Comparison of ENCODE assay signal across 26 mouse cellular contexts in the genomic region with DNA sequence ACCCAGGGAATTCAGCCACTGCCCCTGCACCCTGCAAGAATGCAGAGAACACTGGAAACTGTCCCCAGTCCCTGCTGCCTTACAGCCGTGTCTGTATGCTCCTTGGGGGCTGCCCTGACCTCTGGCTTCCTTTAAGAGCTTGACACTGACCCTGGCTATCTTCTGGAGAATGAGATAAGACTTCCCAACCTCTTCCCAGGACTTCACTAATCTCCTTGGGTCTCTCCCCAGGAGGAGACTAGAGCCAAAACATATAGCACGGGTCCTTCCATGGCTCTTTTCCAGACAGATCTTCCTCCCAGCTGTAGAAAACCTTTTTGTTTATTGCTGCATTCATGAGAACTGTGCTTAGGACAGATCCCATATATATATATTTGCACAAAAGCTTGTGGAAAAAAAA. TPM values are rescaled to one million over a fixed set of nuclear protein-coding genes. Genes with fewer than 3 reads are reported as not detected.
DNase-seq lines count a peak whose midpoint lies in the region; ATAC-seq lines count a peak whose summit lies in the region.
"Had no signal": no experiment of that assay in that cellular context is flagged by ENCODE, and none has a peak within 500 bp of the region (broad histone marks: within the 10 kb centered on the region; RNA-seq: fewer than 3 reads in every experiment).

No protein-coding gene starts in this region.

- H3K4me3 ChIP-seq in heart, embryonic 13.5 days = no peak overlapping the region
- no peak overlapping the region for H3K4me3 ChIP-seq in midbrain, embryonic 10.5 days
- H3K4me3 ChIP-seq in midbrain, embryonic 11.5 days (ENCODE audit: low read depth, low read length) = no peak overlapping the region
- no peak overlapping the region for H3K4me3 ChIP-seq in forebrain, embryonic 13.5 days
- H3K4me3 ChIP-seq: embryonic facial prominence, embryonic 15.5 days; hindbrain, embryonic 13.5 days; layer of hippocampus, adult 2 months; midbrain, embryonic 15.5 days; myocyte had no signal

- peaks cover 4% of the 10 kb centered on the region; the same call in 1 of the 2 replicates for H3K27me3 ChIP-seq in heart, embryonic 13.5 days (replicated peaks)
- peaks cover 17% of the 10 kb centered on the region; the same call in 1 of the 2 replicates for H3K27me3 ChIP-seq in midbrain, embryonic 10.5 days (ENCODE audit: low read depth, poor library complexity, severe bottlenecking)
- no peaks in the 10 kb centered on the region for H3K27me3 ChIP-seq in midbrain, embryonic 11.5 days (ENCODE audit: control insufficient read depth, insufficient read depth, low read length)
- no peaks in the 10 kb centered on the region for H3K27me3 ChIP-seq in forebrain, embryonic 13.5 days
- H3K27me3 ChIP-seq: embryonic facial prominence, embryonic 15.5 days; hindbrain, embryonic 13.5 days; midbrain, embryonic 15.5 days had no signal

- peak overlapping the region; percentile 81 for H3K27ac ChIP-seq in heart, embryonic 13.5 days (replicated peaks)
- H3K27ac ChIP-seq in midbrain, embryonic 10.5 days (replicated peaks) = peak overlapping the region; percentile 29; the same call in 1 of the 2 replicates
- no peak overlapping the region for H3K27ac ChIP-seq in midbrain, embryonic 11.5 days (ENCODE audit: low read depth, low read length)
- no peak overlapping the region for H3K27ac ChIP-seq in forebrain, embryonic 13.5 days
- H3K27ac ChIP-seq: embryonic facial prominence, embryonic 15.5 days; hindbrain, embryonic 13.5 days; layer of hippocampus, adult 2 months; midbrain, embryonic 15.5 days had no signal

- no peaks in the 10 kb centered on the region for H3K36me3 ChIP-seq in heart, embryonic 13.5 days
- H3K36me3 ChIP-seq in midbrain, embryonic 10.5 days = no peaks in the 10 kb centered on the region
- no peaks in the 10 kb centered on the region for H3K36me3 ChIP-seq in midbrain, embryonic 11.5 days (ENCODE audit: control insufficient read depth, insufficient read depth, low read length)
- H3K36me3 ChIP-seq in forebrain, embryonic 13.5 days (ENCODE audit: poor library complexity, severe bottlenecking) = no peaks in the 10 kb centered on the region
- H3K36me3 ChIP-seq: embryonic facial prominence, embryonic 15.5 days; hindbrain, embryonic 13.5 days; midbrain, embryonic 15.5 days had no signal

- H3K9me3 ChIP-seq in heart, embryonic 13.5 days = no peaks in the 10 kb centered on the region
- H3K9me3 ChIP-seq in midbrain, embryonic 10.5 days (replicated peaks) = no peaks in the 10 kb centered on the region
- no peaks in the 10 kb centered on the region for H3K9me3 ChIP-seq in midbrain, embryonic 11.5 days (ENCODE audit: control insufficient read depth, low read length)
- H3K9me3 ChIP-seq in forebrain, embryonic 13.5 days (replicated peaks) = no peaks in the 10 kb centered on the region
- H3K9me3 ChIP-seq: embryonic facial prominence, embryonic 15.5 days; hindbrain, embryonic 13.5 days; midbrain, embryonic 15.5 days had no signal

- H3K4me1 ChIP-seq in heart, embryonic 13.5 days = peaks cover 29% of the 10 kb centered on the region
- H3K4me1 ChIP-seq in midbrain, embryonic 10.5 days = peaks cover 24% of the 10 kb centered on the region
- no peaks in the 10 kb centered on the region for H3K4me1 ChIP-seq in midbrain, embryonic 11.5 days (ENCODE audit: control insufficient read depth, insufficient read depth, low read length)
- H3K4me1 ChIP-seq in forebrain, embryonic 13.5 days = 0 out of 2 replicates have a peak, but pooled peaks cover 3% of the 10 kb centered on the region
- H3K4me1 ChIP-seq: embryonic facial prominence, embryonic 15.5 days; hindbrain, embryonic 13.5 days had no signal

- 20% methylated on average over 2 of the region's 2 CpGs for WGBS in heart, embryonic 13.5 days
- WGBS in midbrain, embryonic 10.5 days = 55% methylated on average over 2 of the region's 2 CpGs
- WGBS in midbrain, embryonic 11.5 days = 48% methylated on average over 2 of the region's 2 CpGs
- 62% methylated on average over 2 of the region's 2 CpGs for whole genome bisulfite sequencing in forebrain, embryonic 13.5 days

- ATAC-seq in heart, embryonic 13.5 days (ENCODE audit: extremely low read depth, insufficient number of reproducible peaks, low FRiP score, low TSS enrichment) = no peak
- ATAC-seq in midbrain, embryonic 11.5 days (ENCODE audit: low FRiP score) = no peak
- no peak for ATAC-seq in forebrain, embryonic 13.5 days
- ATAC-seq: forebrain, postnatal 0 days; midbrain, embryonic 15.5 days had no signal

- H3K9ac ChIP-seq in heart, embryonic 13.5 days = no peak overlapping the region
- no peak overlapping the region for H3K9ac ChIP-seq in midbrain, embryonic 11.5 days (ENCODE audit: low read length)
- no peak overlapping the region for H3K9ac ChIP-seq in forebrain, embryonic 13.5 days
- H3K9ac ChIP-seq: embryonic facial prominence, embryonic 15.5 days; forebrain, postnatal 0 days; hindbrain, embryonic 13.5 days; midbrain, embryonic 15.5 days had no signal

- H3K4me2 ChIP-seq in heart, embryonic 13.5 days = no peak overlapping the region
- H3K4me2 ChIP-seq in midbrain, embryonic 11.5 days = no peak overlapping the region
- H3K4me2 ChIP-seq in forebrain, embryonic 13.5 days = no peak overlapping the region
- H3K4me2 ChIP-seq: embryonic facial prominence, embryonic 15.5 days; hindbrain, embryonic 13.5 days; midbrain, embryonic 15.5 days had no signal

- DNase-seq in heart, adult 18-20 months = no peak
- peak; percentile 8 for DNase-seq in kidney, adult 9 months
- no peak for DNase-seq in kidney, postnatal 25 days
- DNase-seq in midbrain, embryonic 10.5 days (ENCODE audit: low spot score) = no peak
- DNase-seq in midbrain, embryonic 11.5 days (ENCODE audit: low spot score, missing footprints) = no peak
- DNase-seq: adrenal gland, postnatal 36 days; B cell, adult 2 months; cerebellum, adult 11-12 months; cerebellum, postnatal 14 days; forebrain, postnatal 0 days; kidney, adult 11 months; layer of hippocampus, postnatal 36 days; liver; lung, postnatal 10 days; thymus, adult 2 months had no signal

RNA-seq across cellular contexts. Expression of a gene that starts 3.8 kb away (rescaled TPM):
- polyA plus RNA-seq in heart, embryonic 13.5 days (2015; fragmentation: Nextera tagmentation; extraction: Ambion mirVana) = not detected in 2 replicates
- total RNA-seq in heart, adult 18-20 months (2021) = not detected
- not detected in 2 replicates for polyA plus RNA-seq in midbrain, embryonic 10.5 days (2016; fragmentation: Nextera tagmentation; extraction: Ambion mirVana)
- polyA plus RNA-seq in midbrain, embryonic 11.5 days (2014; fragmentation: Nextera tagmentation; extraction: Ambion mirVana) = not detected in 2 replicates
- polyA plus RNA-seq in forebrain, embryonic 13.5 days (2015; fragmentation: Nextera tagmentation; extraction: Ambion mirVana) = not detected in 2 replicates
- total RNA-seq: adrenal gland, postnatal 36 days; forebrain, postnatal 0 days; gastrocnemius, postnatal 4 days; layer of hippocampus, adult 2 months; layer of hippocampus, postnatal 36 days; left cerebral cortex, postnatal 14 days; megakaryocyte, adult 5-6 weeks had no signal
- polyA plus RNA-seq: embryonic facial prominence, embryonic 15.5 days; forebrain, postnatal 0 days; hindbrain, embryonic 13.5 days; midbrain, embryonic 15.5 days; myocyte; neural tube, embryonic 14.5 days had no signal

RNA-seq across cellular contexts. Expression of a gene that starts 54.5 kb away (rescaled TPM):
- polyA plus RNA-seq in heart, embryonic 13.5 days (2015; fragmentation: Nextera tagmentation; extraction: Ambion mirVana) = 9.5 and 11.6 TPM in 2 replicates
- total RNA-seq in heart, adult 18-20 months (2021) = 10 to 100 TPM in 1 of 2 experiments, 1 to 10 TPM in 1; 8.5 to 16.1 TPM
- polyA plus RNA-seq in midbrain, embryonic 10.5 days (2016; fragmentation: Nextera tagmentation; extraction: Ambion mirVana) = 1.7 and 3.8 TPM in 2 replicates
- polyA plus RNA-seq in midbrain, embryonic 11.5 days (2014; fragmentation: Nextera tagmentation; extraction: Ambion mirVana) = 4.3 and 5.7 TPM in 2 replicates
- polyA plus RNA-seq in forebrain, embryonic 13.5 days (2015; fragmentation: Nextera tagmentation; extraction: Ambion mirVana) = 2.0 and 2.4 TPM in 2 replicates
- polyA plus RNA-seq: myocyte had no signal

Comparison
In these comparisons a context has a peak if more than half of its experiments do, and no peak if none do; other contexts are left out.
1. H3K27ac ChIP-seq: peak in heart, embryonic 13.5 days (single experiment) and midbrain, embryonic 10.5 days (single experiment); none in midbrain, embryonic 11.5 days (single experiment) and forebrain, embryonic 13.5 days (single experiment).